Mouse (Mus musculus): Measurements from ENCODE around the gene Plppr3. TPM values are rescaled to one million over a fixed set of nuclear protein-coding genes. Genes with fewer than 3 reads are reported as not detected.

Plppr3 gene
- total RNA-seq, 1 experiment from 2014 or later, result 0.49 TPM

- no peak for DNase-seq
Measured at GRCm38 (mm10) chr10:79818225-79818624, 56.2 kb downstream of the Plppr3 start.

- no peak for DNase-seq
Measured at GRCm38 (mm10) chr10:79817111-79817510, 57.3 kb downstream of the Plppr3 start.

- no peak for DNase-seq
Measured at GRCm38 (mm10) chr10:79815671-79816494, 58.6 kb downstream of the Plppr3 start.

- DNase-seq, result no peak
Measured at GRCm38 (mm10) chr10:79814271-79814842, 60.1 kb downstream of the Plppr3 start.

- peak; percentile 92 for DNase-seq
Measured at GRCm38 (mm10) chr10:79811736-79812637, 62.4 kb downstream of the Plppr3 start.

Small RNA genes lying within 50 kb of the gene (microRNA-seq; reads per million reads assigned to microRNA genes)
- gene Mir6910, result 0 reads per million in 2 experiments

Other genes starting within 250 kb of the Plppr3 start
- gene Shc2, start 236.7 kb downstream of the Plppr3 start, total RNA-seq (2021), result 3.5 and 4.4 TPM in 2 replicates
- not detected in 2 replicates for gene Odf3l2, start 228.9 kb downstream of the Plppr3 start, total RNA-seq (2021)
- gene Madcam1, start 210.1 kb downstream of the Plppr3 start, total RNA-seq (2021), result not detected in 2 replicates
- gene Tpgs1, start 205.3 kb downstream of the Plppr3 start, total RNA-seq (2021), result 35.0 and 36.5 TPM in 2 replicates
- gene Cdc34, start 192.4 kb downstream of the Plppr3 start, total RNA-seq (2021), result 78.6 and 89.8 TPM in 2 replicates
- gene Gzmm, start 185.6 kb downstream of the Plppr3 start, total RNA-seq (2021), result 1.2 and 1.6 TPM in 2 replicates
- gene Bsg, start 170.1 kb downstream of the Plppr3 start, total RNA-seq (2021), result 522 and 531 TPM in 2 replicates
- 5.4 and 7.7 TPM in 2 replicates for gene Hcn2, start 158.0 kb downstream of the Plppr3 start, total RNA-seq (2021)
- 70.4 and 74.1 TPM in 2 replicates for gene Polrmt, start 128.1 kb downstream of the Plppr3 start, total RNA-seq (2021)
- gene Fgf22, start 119.6 kb downstream of the Plppr3 start, total RNA-seq (2021), result not detected in 2 replicates
- 59.5 and 63.8 TPM in 2 replicates for gene Rnf126, start 107.7 kb downstream of the Plppr3 start, total RNA-seq (2021)
- gene Fstl3, start 97.4 kb downstream of the Plppr3 start, total RNA-seq (2021), result 8.5 and 10.6 TPM in 2 replicates
- not detected in 2 replicates for gene Prss57, start 83.7 kb downstream of the Plppr3 start, total RNA-seq (2021)
- 57.1 and 99.3 TPM in 2 replicates for gene Palm, start 81.1 kb downstream of the Plppr3 start, total RNA-seq (2021)
- gene Misp, start 53.6 kb downstream of the Plppr3 start, total RNA-seq (2021), result 0.64 and 1.00 TPM in 2 replicates
- 224 and 249 TPM in 2 replicates for gene Ptbp1, start 20.2 kb downstream of the Plppr3 start, total RNA-seq (2021)
- not detected in 2 replicates for gene Prtn3, start 158 bp downstream of the Plppr3 start, total RNA-seq (2021)
- not detected in 2 replicates for gene Elane, start 11.6 kb upstream of the Plppr3 start, total RNA-seq (2021)
- gene Cfd, start 16.2 kb upstream of the Plppr3 start, total RNA-seq (2021), result 420 and 469 TPM in 2 replicates
- gene Med16, start 34.3 kb upstream of the Plppr3 start, total RNA-seq (2021), result 36.0 and 49.2 TPM in 2 replicates
- not detected in 2 replicates for gene Gm26602, start 36.2 kb upstream of the Plppr3 start, total RNA-seq (2021)
- gene Kiss1r, start 42.3 kb upstream of the Plppr3 start, total RNA-seq (2021), result 1.1 and 2.3 TPM in 2 replicates
- gene R3hdm4, start 46.6 kb upstream of the Plppr3 start, total RNA-seq (2021), result 85.5 and 98.9 TPM in 2 replicates
- gene Arid3a, start 52.4 kb upstream of the Plppr3 start, total RNA-seq (2021), result 5.2 and 5.8 TPM in 2 replicates
- gene Wdr18, start 85.5 kb upstream of the Plppr3 start, total RNA-seq (2021), result 32.4 and 35.5 TPM in 2 replicates
- gene Grin3b, start 96.1 kb upstream of the Plppr3 start, total RNA-seq (2021), result 0.12 TPM in 1 of 2 replicates, not detected in the other
- 159 and 161 TPM in 2 replicates for gene Tmem259, start 109.7 kb upstream of the Plppr3 start, total RNA-seq (2021)
- 28.3 and 29.8 TPM in 2 replicates for gene Cnn2, start 114.0 kb upstream of the Plppr3 start, total RNA-seq (2021)
- gene Abca7, start 121.9 kb upstream of the Plppr3 start, total RNA-seq (2021), result 24.2 and 29.1 TPM in 2 replicates
- gene Arhgap45, start 142.0 kb upstream of the Plppr3 start, total RNA-seq (2021), result 3.7 and 4.3 TPM in 2 replicates
- gene Polr2e, start 165.2 kb upstream of the Plppr3 start, total RNA-seq (2021), result 84.3 and 101 TPM in 2 replicates
- 977 and 1,201 TPM in 2 replicates for gene Gpx4, start 172.5 kb upstream of the Plppr3 start, total RNA-seq (2021)
- gene Sbno2, start 230.9 kb upstream of the Plppr3 start, total RNA-seq (2021), result 66.1 and 73.2 TPM in 2 replicates
- 154 TPM in 2 replicates for gene Stk11, start 241.2 kb upstream of the Plppr3 start, total RNA-seq (2021)